Mouse (Mus musculus) olfactory bulb, adult 2 months (tissue): ENCODE data around the gene Zfp61.

Source experiments
- CTCF ChIP-seq: fragments of 200-500 bp; IDR thresholded peaks from 2 replicates; pipeline ENCODE4 v1.5.1; 2012; ENCODE audit warnings: low read depth, mild to moderate bottlenecking, low read length, moderate library complexity; ENCODE audit not compliant: insufficient read depth
- POLR2A ChIP-seq: fragments of 200-500 bp; IDR thresholded peaks from 2 replicates; pipeline ENCODE4 v1.6.1; 2012; ENCODE audit warnings: mild to moderate bottlenecking, low read depth, low read length, moderate library complexity; ENCODE audit not compliant: insufficient read depth

DNA sequence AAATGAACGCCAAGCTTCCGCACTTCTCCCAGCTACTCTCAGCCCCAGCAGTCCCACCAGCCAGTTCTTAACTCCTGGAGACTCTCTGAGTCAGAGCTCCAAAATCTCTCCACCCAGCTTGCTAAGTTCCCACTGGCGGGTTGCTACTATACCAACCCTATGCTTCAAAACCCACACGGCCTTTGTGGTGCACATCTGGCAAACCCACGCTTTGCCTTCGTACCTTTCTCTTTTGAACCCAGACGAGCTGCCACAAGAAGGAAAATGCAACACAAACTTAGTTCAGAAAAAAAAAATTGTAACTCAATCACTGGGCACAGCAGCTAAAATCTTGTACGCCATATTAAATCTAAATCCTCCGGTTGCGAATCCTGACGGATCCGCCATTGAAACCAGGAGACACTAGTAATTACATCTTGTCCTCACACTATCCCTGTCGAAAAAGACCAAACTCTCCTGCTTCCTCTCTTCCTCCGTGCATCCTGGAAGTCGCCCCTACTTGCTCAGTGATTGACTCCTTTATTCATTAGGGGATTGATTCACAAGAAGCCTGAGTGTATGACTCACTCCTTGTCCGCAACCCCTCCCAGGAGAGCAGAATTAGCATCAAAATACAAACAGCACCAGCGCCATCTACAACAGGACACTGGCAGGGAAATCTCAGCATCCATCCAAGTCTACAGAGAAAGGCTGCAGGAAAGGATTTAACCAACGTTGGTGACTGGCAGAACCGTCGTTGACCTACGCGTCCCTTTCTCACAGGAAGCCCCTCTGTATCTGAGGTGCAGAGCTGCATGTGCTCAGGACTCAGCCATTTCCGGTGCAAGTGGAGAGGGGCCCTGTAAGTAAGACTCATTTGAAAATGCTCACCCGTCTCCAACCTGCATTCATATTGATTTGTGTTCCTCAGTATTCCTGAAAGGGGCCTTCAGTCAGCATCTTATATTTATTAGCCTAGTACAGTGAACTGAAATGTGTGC, 32.6 kb downstream of the Zfp61 start:
- TF ChIP-seq CTCF (no peak), POLR2A (no peak)
